Mouse (Mus musculus) heart, embryonic 14.5 days (tissue): ENCODE data around the gene Sdha. TPM values are rescaled to one million over a fixed set of nuclear protein-coding genes. Genes with fewer than 3 reads are reported as not detected.

Experiments
- ATAC-seq: fragments of 200-750 bp; cut with Nextera tagmentation; 2 replicates; pipeline ENCODE4 v1.8.0; 2017; ENCODE audit warnings: low read depth, moderate TSS enrichment; ENCODE audit not compliant: insufficient number of reproducible peaks, insufficient read depth, low FRiP score
- H3K27ac ChIP-seq, 2 experiments: fragments of 200-500 bp in 1 of 2; fragments of 300-500 bp in 1 of 2; sonication (generic) in 1 of 2; replicated peaks in 1 of 2; 2 replicates each; pipeline ENCODE4 v1.5.1; 2012 to 2014; ENCODE audit warnings: low read depth in 2 of 2, low read length in 2 of 2, control low read depth in 1 of 2, mild to moderate bottlenecking in 1 of 2, mixed read lengths in 1 of 2; ENCODE audit not compliant: control insufficient read depth in 1 of 2, insufficient read depth in 1 of 2
- H3K27me3 ChIP-seq: fragments of 300-500 bp; sonication (generic); 2 replicates; pipeline ENCODE4 v1.6.1; 2014; ENCODE audit warnings: mild to moderate bottlenecking, low read length, control low read depth; ENCODE audit not compliant: control insufficient read depth, insufficient read depth
- H3K36me3 ChIP-seq: fragments of 300-500 bp; sonication (generic); 2 replicates; pipeline ENCODE4 v1.6.1; 2014; ENCODE audit warnings: mild to moderate bottlenecking, control low read depth, low read length, mixed read lengths; ENCODE audit not compliant: control insufficient read depth, insufficient read depth
- H3K4me1 ChIP-seq, 2 experiments: fragments of 200-500 bp in 1 of 2; fragments of 300-500 bp in 1 of 2; sonication (generic) in 1 of 2; 2 replicates each; pipeline ENCODE4 v1.6.1; 2012 to 2014; ENCODE audit warnings: low read length in 2 of 2, control low read depth in 1 of 2, mixed read lengths in 1 of 2; ENCODE audit not compliant: control insufficient read depth in 2 of 2, insufficient read depth in 2 of 2
- H3K4me2 ChIP-seq: fragments of 300-500 bp; sonication (generic); 2 replicates; pipeline ENCODE4 v1.6.1; 2014; ENCODE audit warnings: mild to moderate bottlenecking, low read length
- H3K4me3 ChIP-seq, 2 experiments: fragments of 200-500 bp in 1 of 2; fragments of 300-500 bp in 1 of 2; sonication (generic) in 1 of 2; 2 replicates each; pipeline ENCODE4 v1.5.1; 2012 to 2014; ENCODE audit warnings: low read length in 2 of 2, mild to moderate bottlenecking in 2 of 2, control low read depth in 1 of 2, low read depth in 1 of 2, moderate library complexity in 1 of 2; ENCODE audit not compliant: control insufficient read depth in 1 of 2, insufficient read depth in 1 of 2
- H3K9ac ChIP-seq: fragments of 300-500 bp; sonication (generic); 2 replicates; pipeline ENCODE4 v1.6.1; 2014; ENCODE audit warnings: mild to moderate bottlenecking, low read length
- H3K9me3 ChIP-seq: fragments of 300-500 bp; sonication (generic); 2 replicates; pipeline ENCODE4 v1.6.1; 2016; ENCODE audit warnings: low read length, control low read depth; ENCODE audit not compliant: control insufficient read depth
- WGBS: fragments of 180-500 bp; shearing (Covaris S2); extraction: QIAGEN DNeasy Blood & Tissue Kit; methylation state at CpG from one replicate; pipeline ENCODE4 v1.1.7; 2014; 5-methylcytosine and 5-hydroxymethylcytosine counted together
- polyA plus RNA-seq: library from polyadenylated mRNA; unstranded; fragments of >200 nt; fragmentation: Nextera tagmentation; extraction: Ambion mirVana; gene quantifications from 2 replicates; pipeline ENCODE4 v1.2.1, GENCODE M21; 2014

Gene Sdha
- polyA plus RNA-seq, 1 experiment from 2014 or later, result 496 TPM

GRCm38 (mm10) chr13:74302050-74303037 is 47.7 kb downstream of the Sdha start:
- no peak for ATAC-seq
- H3K27me3 ChIP-seq, result no peaks in the 10 kb centered on the region
- H3K36me3 ChIP-seq, result peaks cover 52% of the 10 kb centered on the region
- no peak overlapping the region for H3K4me2 ChIP-seq
- H3K9me3 ChIP-seq, result no peaks in the 10 kb centered on the region
- H3K9ac ChIP-seq, result no peak overlapping the region
- WGBS, result 78% methylated on average over 10 of the region's 10 CpGs
- no peak overlapping the region for H3K27ac ChIP-seq
- no peak overlapping the region for H3K4me3 ChIP-seq
- no peaks in the 10 kb centered on the region for H3K4me1 ChIP-seq

- no peaks in the 10 kb centered on the region for H3K27me3 ChIP-seq
- no peak overlapping the region for H3K4me2 ChIP-seq
- H3K4me1 ChIP-seq, result no peaks in the 10 kb centered on the region
- H3K9ac ChIP-seq, result no peak overlapping the region
- no peak overlapping the region for H3K4me3 ChIP-seq
- H3K36me3 ChIP-seq, result peaks cover 45% of the 10 kb centered on the region
- 63% methylated on average over 6 of the region's 6 CpGs for WGBS
- ATAC-seq, result no peak
- no peak overlapping the region for H3K27ac ChIP-seq
- H3K9me3 ChIP-seq, result no peaks in the 10 kb centered on the region
Observed at GRCm38 (mm10) chr13:74301607-74301984, 48.5 kb downstream of the Sdha start.

GRCm38 (mm10) chr13:74300925-74301606 is 49.0 kb downstream of the Sdha start:
- no peaks in the 10 kb centered on the region for H3K4me1 ChIP-seq
- H3K36me3 ChIP-seq, result peaks cover 40% of the 10 kb centered on the region
- no peak overlapping the region for H3K9ac ChIP-seq
- no peak overlapping the region for H3K4me2 ChIP-seq
- WGBS, result 37% methylated on average over 4 of the region's 4 CpGs
- no peak overlapping the region for H3K4me3 ChIP-seq
- ATAC-seq, result peak; percentile 59; the same call in 1 of the 2 replicates
- no peaks in the 10 kb centered on the region for H3K9me3 ChIP-seq
- no peak overlapping the region for H3K27ac ChIP-seq
- no peaks in the 10 kb centered on the region for H3K27me3 ChIP-seq

- Histone ChIP-seq H3K4me3 (no peak overlapping the region), H3K27me3 (peaks cover 10% of the 10 kb centered on the region), H3K9ac (no peak overlapping the region), H3K4me1 (no peaks in the 10 kb centered on the region; a peak in 1 of 4 replicates), H3K27ac (no peak overlapping the region), H3K36me3 (no peaks in the 10 kb centered on the region), H3K4me2 (no peak overlapping the region), H3K9me3 (no peaks in the 10 kb centered on the region)
- ATAC-seq, result no peak
- 53% methylated on average over 7 of the region's 7 CpGs for WGBS
Observed at GRCm38 (mm10) chr13:74296376-74296775, 53.7 kb downstream of the Sdha start.

- Histone ChIP-seq H3K9me3 (no peaks in the 10 kb centered on the region), H3K27me3 (peaks cover 15% of the 10 kb centered on the region), H3K9ac (0 out of 2 replicates have a peak within 1 kb of the TSS, but pooled peaks have one; percentile 27), H3K4me2 (peak within 1 kb of the TSS; percentile 51), H3K4me1 (no peaks in the 10 kb centered on the region; a peak in 1 of 4 replicates), H3K4me3 (peak within 1 kb of the TSS; percentile 24 to 27), H3K36me3 (no peaks in the 10 kb centered on the region), H3K27ac (no peak within 1 kb of the TSS)
- peak; percentile 21; the same call in 1 of the 2 replicates for ATAC-seq
- WGBS, result under 1% methylated on average over 27 of the region's 27 CpGs
Observed at GRCm38 (mm10) chr13:74292167-74292566, 57.9 kb downstream of the Sdha start, which contains the start of gene Ahrr. Ahrr (minus strand) TSS chr13:74292331.

GRCm38 (mm10) chr13:74289646-74290045 is 60.4 kb downstream of the Sdha start:
- Histone ChIP-seq H3K9me3 (no peaks in the 10 kb centered on the region), H3K27ac (no peak overlapping the region), H3K4me3 (no peak overlapping the region), H3K36me3 (no peaks in the 10 kb centered on the region), H3K4me1 (no peaks in the 10 kb centered on the region; a peak in 1 of 4 replicates), H3K4me2 (no peak overlapping the region), H3K9ac (no peak overlapping the region), H3K27me3 (peaks cover 15% of the 10 kb centered on the region)
- 75% methylated on average over 5 of the region's 5 CpGs for WGBS
- ATAC-seq, result no peak

- 83% methylated on average over 1 of the region's 2 CpGs for WGBS
- H3K4me3 ChIP-seq, result no peak overlapping the region
- no peak overlapping the region for H3K27ac ChIP-seq
- H3K9me3 ChIP-seq, result no peaks in the 10 kb centered on the region
- ATAC-seq, result no peak
- no peak overlapping the region for H3K4me2 ChIP-seq
- H3K36me3 ChIP-seq, result no peaks in the 10 kb centered on the region
- no peaks in the 10 kb centered on the region for H3K4me1 ChIP-seq
- no peak overlapping the region for H3K9ac ChIP-seq
- no peaks in the 10 kb centered on the region for H3K27me3 ChIP-seq
Observed at GRCm38 (mm10) chr13:74282299-74282698, 67.8 kb downstream of the Sdha start.
